Mouse (Mus musculus) heart, adult 9 months (tissue): ENCODE data around the gene Ssxb5.
A peak's percentile ranks its signal among the peaks of the same experiment; 100 is the strongest.
"Not testable (repeated sequence)": the region's sequence is repeated elsewhere in the genome, so short reads cannot be mapped to it uniquely, and the experiment has no call there.

ENCODE experiments used
- DNase-seq, 2 experiments: peaks; one replicate each; pipeline ENCODE4 v3.0.0; 2022; ENCODE audit warnings: low spot score in 2 of 2

Ssxb5 gene

DNA sequence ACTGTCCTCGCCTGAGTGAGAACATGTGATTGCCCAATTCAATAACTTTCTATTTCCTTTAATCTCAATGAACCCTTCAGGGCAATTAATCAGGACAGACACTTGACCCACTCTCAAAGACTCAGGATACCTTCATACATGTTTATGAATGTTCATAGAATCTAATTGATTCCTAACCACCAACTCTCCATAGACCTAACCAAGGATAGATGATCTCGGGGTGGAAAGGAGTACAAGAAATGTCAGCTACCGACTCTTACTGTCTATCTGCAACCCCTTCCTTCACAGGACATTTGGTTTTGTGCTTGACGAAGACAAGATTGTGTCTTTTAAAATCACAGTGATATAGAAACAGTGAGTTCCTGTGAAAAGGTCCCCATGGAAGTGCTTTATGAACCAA is at the start of gene Ssxb5:
Gene Ssxb5, plus strand, starts transcription at position 301 of the 400 bp plus-strand sequence.
- not testable (repeated sequence) for DNase-seq

DNA sequence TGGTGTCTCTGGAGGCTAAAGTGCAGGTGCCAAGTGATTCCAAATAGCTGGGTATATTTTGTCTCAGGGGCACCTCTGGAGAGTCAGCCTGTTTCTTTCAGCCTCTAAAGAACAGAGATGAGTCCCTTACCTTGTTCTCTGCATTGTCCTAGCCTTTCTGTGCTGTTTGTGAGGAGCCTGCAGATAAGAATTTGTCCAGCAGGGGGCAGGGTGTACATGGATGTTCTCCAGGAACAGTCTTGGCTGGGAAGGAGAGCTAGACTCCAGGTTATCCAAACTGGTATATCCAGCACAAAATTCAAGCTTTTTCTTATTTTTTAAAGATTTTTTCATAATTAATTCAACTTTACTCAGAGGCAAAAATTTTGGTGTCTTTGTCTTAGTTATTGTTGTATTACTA is 28.6 kb downstream of the Ssxb5 start:
- peak in 1 of 2 experiments; percentile 13 for DNase-seq

DNA sequence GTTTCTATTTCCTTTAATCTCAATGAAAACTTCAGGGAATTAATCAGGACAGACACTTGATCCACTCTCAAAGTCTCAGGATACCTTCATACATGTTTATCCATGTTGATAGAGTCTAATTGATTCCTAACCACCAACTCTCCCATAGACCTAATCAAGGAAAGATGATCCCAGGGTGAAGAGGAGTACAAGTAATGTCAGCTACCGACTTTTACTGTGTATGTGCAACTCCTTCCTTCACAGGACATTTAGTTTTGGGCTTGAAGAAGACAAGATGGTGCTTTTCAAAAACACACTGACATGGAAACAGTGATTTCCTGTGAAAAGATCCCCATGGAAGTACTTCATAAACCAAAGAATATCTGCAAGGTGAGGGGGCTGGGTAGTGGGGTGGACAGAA is 40.2 kb downstream of the Ssxb5 start, which contains the start of gene Gm6592:
Gene Gm6592, plus strand, starts transcription at position 301 of the 400 bp plus-strand sequence.
- no peak for DNase-seq

DNA sequence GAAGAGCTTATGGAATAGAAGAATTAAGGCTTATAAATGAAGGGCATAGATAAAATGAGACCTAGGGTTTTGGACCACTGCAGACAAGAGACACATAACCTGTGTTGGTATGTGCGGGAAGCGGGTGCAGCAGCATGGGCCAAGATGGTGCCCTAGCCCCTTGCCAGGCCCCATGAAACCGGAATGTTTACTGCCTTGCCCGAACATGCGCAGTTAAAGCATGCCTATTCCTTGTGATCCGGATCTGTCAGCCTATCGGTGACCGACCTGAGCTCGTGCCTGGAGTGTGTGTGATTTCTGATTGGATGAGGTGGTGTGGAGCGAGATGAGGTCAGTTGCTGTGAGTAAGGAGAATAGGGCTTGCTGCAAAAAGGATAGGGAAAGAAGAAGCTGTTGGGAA is 49.0 kb downstream of the Ssxb5 start:
- no peak for DNase-seq
